Mouse (Mus musculus) thymus, postnatal 25 days (tissue): ENCODE data around the gene Prrt1.

Experiments used
- DNase-seq: peaks from one replicate; pipeline ENCODE4 v3.0.0; 2022

Gene Prrt1

DNA sequence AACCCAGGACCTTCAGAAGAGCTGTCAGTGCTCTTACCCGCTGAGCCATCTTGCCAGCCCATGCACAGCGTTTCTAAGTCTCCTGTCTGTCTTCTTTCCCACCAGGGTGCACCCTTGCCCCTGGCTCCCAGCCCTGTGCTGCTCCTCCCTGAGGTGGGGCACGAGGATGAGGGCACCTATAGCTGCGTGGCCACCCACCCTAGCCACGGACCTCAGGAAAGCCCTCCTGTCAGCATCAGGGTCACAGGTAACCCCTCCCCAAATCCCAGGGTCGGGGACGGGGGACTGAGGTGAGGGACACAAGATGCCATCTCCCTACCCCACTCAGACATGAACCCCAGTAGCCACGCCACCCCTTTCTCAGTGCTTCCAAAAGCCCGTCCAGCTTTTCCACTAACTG lies 29.4 kb upstream of the Prrt1 start:
- DNase-seq: no peak

- DNase-seq: no peak
These were observed 27.5 kb upstream of the Prrt1 start for GRCm38 (mm10) chr17:34601796-34602195.

DNA sequence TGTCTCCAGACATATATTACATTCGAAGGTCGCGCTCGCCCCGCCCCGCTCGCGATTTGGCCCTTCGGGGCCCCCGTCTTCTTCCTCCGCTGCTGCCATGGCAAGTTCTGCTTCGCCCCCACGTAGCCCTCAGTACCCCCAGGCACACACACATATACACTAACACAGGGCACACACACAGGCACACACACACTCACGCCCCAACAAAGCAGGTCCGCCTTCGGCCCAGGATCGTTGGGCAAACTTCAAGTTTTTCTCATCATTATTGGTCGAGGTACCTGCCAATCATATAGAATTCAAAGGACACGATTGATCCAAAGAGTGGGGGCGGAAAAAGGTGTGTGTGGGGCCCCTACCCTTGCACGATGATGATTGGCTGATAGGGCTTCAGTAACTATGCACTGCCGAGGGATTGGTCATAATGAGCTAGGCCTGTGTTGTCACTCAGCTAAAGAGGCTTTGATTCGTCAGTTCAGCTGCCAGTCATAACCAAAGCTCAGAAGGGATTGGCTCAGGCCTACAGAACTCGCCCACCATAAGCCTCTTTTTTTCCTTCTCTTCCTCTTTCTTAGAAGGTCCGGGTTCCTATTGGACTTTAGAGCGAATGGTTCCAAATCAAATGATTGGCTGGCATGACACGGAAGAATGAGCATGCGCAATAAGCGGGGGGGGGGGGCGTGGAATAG lies 25.8 kb upstream of the Prrt1 start, which contains the start of gene Rnf5:
Gene Rnf5 (minus strand): TSS at position 316 of the 686 bp plus-strand sequence.
- DNase-seq: peak; percentile 98

- DNase-seq: peak; percentile 98
These were observed 25.2 kb upstream of the Prrt1 start, which contains the start of gene Agpat1 for GRCm38 (mm10) chr17:34604061-34604508. TSS of gene Agpat1 (plus strand) at chr17:34604262.

- no peak for DNase-seq
These were observed 24.7 kb upstream of the Prrt1 start for GRCm38 (mm10) chr17:34604511-34605237.

- peak; percentile 97 for DNase-seq
These were observed 23.7 kb upstream of the Prrt1 start for GRCm38 (mm10) chr17:34605609-34606008.

DNA sequence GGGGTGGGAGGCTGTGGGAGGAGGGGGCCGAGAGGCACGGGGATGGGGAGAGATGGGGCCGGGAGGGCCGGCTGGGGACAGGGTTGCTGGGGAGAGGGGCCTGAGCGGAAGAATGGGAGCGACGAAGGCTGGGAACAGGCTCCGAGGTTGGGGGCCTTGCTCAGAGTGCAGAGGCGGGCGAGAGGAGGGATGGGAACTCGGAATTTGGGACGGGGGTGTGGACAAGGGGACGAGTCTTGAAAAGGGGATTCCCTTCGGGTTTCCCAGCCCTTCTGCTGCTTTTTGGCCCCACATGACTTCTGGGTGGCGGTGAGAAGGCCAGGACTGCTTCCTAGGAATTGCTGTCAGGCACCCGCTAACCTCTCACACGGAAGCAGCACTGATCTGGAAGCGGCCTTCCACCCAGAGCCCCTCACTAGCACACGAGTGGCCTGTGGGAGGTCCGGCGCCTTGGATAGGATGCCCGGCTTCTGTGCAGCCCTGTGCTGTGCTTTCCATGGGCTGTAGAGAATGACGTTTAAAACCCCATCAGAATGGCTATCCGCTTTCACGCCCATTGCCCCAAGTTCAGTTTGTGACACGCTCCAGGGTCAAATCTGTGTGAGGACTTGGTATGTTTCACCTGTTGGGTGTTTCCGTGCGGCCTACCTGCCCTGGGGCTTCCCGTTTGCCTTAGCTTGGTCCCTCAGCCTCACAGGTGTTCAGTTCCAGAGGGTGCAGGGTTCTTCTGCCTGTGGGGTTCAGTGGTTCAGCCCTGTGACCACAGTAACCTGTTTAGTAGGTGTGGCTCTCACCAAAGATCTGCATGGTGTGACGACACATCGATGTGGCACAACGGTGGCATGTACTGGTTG lies 22.9 kb upstream of the Prrt1 start:
- peak; percentile 21 for DNase-seq

DNA sequence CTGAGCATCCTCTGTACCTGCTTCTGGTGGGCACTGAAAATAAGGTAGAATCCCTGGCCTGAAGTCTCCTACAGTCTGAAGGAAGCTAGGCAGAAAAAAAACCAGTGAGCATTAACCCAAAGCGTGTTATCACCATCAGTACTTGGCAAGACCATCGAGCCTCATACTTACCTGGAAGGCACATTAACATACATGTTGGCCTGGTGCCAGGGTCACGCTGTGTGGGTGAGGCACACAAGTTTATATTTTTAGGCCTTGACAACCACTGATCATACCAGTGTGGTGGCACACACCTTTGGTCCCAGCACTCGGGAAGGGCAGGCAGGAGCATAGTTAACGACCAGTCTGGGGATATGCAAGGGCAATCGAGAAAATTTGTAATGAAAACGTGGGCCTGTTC lies 21.3 kb upstream of the Prrt1 start:
- no peak for DNase-seq

GRCm38 (mm10) chr17:34611050-34611449 lies 18.3 kb upstream of the Prrt1 start:
- no peak for DNase-seq

DNA sequence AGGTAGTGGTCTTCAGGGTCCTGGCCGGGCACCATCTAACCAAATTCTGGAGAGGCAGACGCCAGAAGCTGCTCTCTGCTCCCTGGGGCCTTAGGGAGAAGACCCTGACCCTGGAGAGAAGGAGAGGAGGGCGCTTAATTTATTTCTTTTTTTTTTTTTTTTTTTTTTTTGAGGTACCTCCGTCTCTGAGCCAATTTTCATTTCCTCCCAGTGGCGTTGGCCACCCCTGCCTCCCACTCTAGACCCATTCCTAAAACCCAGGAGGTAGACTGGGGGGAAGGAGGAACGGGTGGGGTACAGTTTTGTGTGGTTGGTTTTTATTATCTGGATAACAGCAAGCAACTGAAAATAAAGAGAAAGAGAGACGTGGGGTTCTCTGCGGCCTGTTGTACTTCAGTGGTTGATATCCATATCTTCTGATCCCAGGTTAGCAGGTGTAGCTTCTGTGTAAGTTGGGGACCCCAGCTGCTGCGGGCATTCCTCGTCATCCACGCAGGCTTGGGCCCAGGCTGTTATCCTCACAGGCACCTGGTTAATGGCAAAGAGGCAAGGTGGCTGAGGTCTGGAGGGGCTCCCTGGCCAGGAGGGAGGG lies 16.2 kb upstream of the Prrt1 start:
- DNase-seq: no peak

GRCm38 (mm10) chr17:34613830-34614229 lies 15.5 kb upstream of the Prrt1 start:
- DNase-seq: no peak

DNA sequence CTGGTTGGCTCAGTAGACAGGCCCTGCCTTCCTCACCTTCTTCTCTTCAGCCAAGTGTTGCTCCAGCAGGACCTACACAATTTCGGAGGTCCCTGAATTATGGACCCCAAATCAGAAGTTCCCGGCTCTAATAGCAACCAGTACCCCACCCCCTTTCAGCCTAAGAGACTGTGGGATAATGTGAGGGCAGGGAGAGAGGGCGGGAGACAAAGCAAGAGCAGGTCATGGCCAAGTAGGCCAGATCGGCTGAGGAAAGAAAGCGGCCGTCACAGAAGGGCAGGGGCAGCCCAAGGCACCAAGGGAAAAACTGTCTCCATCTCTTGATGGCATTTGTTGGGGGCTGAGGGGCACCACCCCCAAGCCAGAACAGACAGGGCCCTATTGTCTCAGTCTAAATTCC lies 13.5 kb upstream of the Prrt1 start, which contains the start of gene Egfl8:
Gene Egfl8 (minus strand): TSS at position 101 of the 400 bp plus-strand sequence.
- no peak for DNase-seq

DNA sequence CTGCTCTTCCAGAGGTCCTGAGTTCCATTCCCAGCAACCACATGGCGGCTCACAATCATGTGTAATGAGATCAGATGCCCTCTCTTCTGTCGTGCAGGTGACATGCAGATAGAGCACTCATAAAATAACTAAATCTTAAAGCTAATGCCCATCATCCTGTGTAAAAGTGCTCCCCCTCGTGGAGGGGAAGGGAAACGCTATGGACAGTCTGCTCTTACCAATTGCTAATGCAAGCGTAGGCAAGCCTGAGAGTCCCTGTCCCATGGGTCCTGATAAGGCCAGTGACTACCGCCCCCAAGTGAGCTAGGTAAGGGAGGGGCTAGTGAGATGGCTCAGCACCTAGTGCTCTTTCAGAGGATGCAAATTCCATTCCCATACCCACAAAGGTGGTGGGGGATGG lies 10.3 kb upstream of the Prrt1 start:
- DNase-seq: peak; percentile 85

GRCm38 (mm10) chr17:34621006-34621405 lies 8.3 kb upstream of the Prrt1 start:
- DNase-seq: no peak

GRCm38 (mm10) chr17:34623161-34623560 lies 6.2 kb upstream of the Prrt1 start:
- no peak for DNase-seq

- DNase-seq: no peak
These were observed 4.4 kb upstream of the Prrt1 start for GRCm38 (mm10) chr17:34624981-34625380.

- DNase-seq: no peak
These were observed 3.1 kb upstream of the Prrt1 start for GRCm38 (mm10) chr17:34626062-34626772.

DNA sequence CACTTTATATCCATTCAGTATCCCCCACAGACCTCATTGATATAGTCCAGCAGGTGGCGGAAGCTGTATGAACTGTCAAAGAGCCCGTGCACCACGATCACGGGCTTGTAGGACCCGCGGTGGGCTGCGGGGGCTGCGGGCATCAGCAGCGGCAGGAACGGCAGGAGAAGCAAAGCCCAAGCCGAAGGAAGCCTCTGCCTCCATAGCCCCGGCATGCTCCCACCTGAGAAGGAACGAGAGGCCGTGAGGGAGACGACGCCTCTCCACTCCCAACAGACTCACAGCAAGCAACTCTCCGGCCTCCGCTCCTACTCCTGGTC lies 2.6 kb upstream of the Prrt1 start:
- peak; percentile 66 for DNase-seq

DNA sequence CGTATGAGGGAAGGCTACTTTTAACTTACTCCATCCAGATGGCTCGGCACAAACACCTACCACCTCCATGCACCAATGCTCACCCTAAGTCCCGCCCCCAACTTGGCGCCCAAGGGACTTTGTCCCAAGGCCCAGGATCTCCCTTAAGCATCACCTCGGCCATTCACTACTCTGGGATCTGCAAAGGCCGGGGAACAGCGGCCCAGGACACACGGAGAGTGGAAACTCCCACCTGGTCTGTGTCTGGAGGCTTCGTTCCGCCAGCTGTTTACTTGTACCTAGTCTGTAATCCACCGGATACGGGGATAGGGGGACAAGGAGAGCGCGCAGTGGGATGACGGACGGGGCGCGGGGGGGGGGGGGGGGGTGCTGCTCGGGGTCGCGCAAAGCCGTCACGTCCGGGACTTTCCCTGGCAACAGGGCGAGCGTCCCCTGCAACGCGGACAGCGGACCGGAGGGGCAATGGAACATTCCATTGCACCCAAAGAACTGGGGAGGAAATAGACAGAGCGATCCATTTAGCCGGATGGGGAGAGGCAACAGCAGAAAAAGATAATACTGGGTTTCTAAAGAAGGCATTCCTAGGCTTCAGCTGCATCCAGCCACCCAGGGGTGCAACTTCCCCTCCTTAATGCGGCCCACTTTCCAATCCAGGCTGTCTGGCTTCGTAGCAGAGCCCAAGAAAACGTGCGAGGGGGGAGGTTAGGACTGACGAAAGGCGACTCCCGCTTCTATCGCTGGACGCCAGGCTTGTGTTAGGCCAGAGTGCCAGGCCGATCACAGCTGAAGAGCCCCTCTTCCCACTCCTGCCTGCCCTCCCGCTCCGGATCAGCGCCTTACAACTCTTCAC lies 2.0 kb upstream of the Prrt1 start:
- peak; percentile 81 for DNase-seq

DNA sequence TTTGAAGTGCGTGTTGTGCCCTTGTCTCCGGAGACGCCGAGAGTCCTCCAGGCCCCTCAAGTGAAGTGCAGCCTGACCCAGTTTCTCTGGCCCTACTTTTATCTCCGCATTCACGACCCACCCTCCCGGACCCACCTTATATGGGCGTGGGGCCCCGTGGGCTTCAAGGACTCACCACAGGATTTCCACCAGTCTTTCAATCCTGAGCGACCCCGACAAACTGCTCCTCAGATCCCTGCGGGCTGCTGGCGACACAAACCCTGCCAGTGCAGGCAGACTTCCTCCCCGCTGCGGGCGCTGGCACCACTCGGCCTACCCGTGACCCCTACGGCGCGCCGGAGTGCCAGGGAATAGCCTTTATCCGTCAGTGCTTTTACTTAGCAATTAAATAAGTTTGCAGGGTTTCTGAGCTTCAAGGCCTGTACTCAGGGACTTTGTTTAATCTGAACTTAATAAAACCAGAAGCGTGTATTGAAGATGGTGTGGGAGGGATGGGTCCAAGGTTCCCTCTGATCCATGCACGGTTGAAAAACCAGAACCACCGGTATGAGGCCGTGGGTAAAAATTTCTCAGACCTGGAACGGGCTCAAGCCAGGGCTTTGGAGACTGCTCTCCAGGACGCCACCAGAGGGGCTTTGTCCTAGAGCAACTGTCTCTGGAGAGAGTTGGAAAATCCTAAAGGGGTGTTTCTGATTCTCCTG lies 1.2 kb upstream of the Prrt1 start, which contains the start of gene Ppt2:
Gene Ppt2 (minus strand): TSS at position 568 of the 701 bp plus-strand sequence.
- DNase-seq: peak; percentile 75

GRCm38 (mm10) chr17:34628644-34628967 lies 727 bp upstream of the Prrt1 start:
- peak; percentile 57 for DNase-seq
